Comparison of ENCODE assay signal across 9 mouse cellular contexts in genomic region chr13:67108821-67109206, GRCm38 (mm10). TPM values are rescaled to one million over a fixed set of nuclear protein-coding genes. Genes with fewer than 3 reads are reported as not detected.
A peak's percentile ranks its signal among the peaks of the same experiment; 100 is the strongest.
DNase-seq lines count a peak whose midpoint lies in the region; ATAC-seq and TF ChIP-seq lines count a peak whose summit lies in the region.
"Had no signal": no experiment of that assay in that cellular context is flagged by ENCODE, and none has a peak within 500 bp of the region (broad histone marks: within the 10 kb centered on the region; RNA-seq: fewer than 3 reads in every experiment).

No protein-coding gene starts in this region.

- TF ChIP-seq CTCF in MEL (IDR thresholded peaks at IDR 0.05 in 2 of 3, conservative IDR thresholded peaks at IDR 0.05 in 1 of 3; ENCODE audit: control insufficient read depth in 1 of 3, insufficient read depth in 1 of 3, low read depth in 2 of 3, low read length in 3 of 3, poor library complexity in 1 of 3, severe bottlenecking in 1 of 3): peak in 2 of 3 experiments; percentile 35 to 65; a peak in 4 of 6 replicates
- TF ChIP-seq CTCF in kidney, postnatal 0 days (IDR thresholded peaks at IDR 0.05; ENCODE audit: low read depth): peak; percentile 62

- peak overlapping the region; percentile 74 for H3K4me3 ChIP-seq in kidney, embryonic 15.5 days (replicated peaks)
- H3K4me3 ChIP-seq in MEL (ENCODE audit: control insufficient read depth in 1 of 2, insufficient read depth in 1 of 2, low read depth in 2 of 2, low read length in 2 of 2): peak overlapping the region; percentile 25 to 63
- peak overlapping the region; percentile 66 for H3K4me3 ChIP-seq in kidney, postnatal 0 days (replicated peaks; ENCODE audit: low read depth, low read length)
- H3K4me3 ChIP-seq in midbrain, embryonic 15.5 days: peak overlapping the region; percentile 50

- peak overlapping the region; percentile 73 for H3K4me2 ChIP-seq in kidney, embryonic 15.5 days
- H3K4me2 ChIP-seq in kidney, postnatal 0 days (ENCODE audit: low read length): peak overlapping the region; percentile 63
- H3K4me2 ChIP-seq in midbrain, embryonic 15.5 days: peak overlapping the region; percentile 79

- DNase-seq in kidney, adult 8-10 months: no peak
- no peak for DNase-seq in MEL (ENCODE audit: low read depth, low spot score)
- DNase-seq in kidney, postnatal 0 days (ENCODE audit: low spot score): no peak
- DNase-seq in cerebellum, adult 9-11 months: no peak
- DNase-seq in urinary bladder, postnatal 4 days (ENCODE audit: low spot score in 2 of 2): no peak

- no peak for TF ChIP-seq POLR2A in MEL (IDR thresholded peaks at IDR 0.05; ENCODE audit: control insufficient read depth in 1 of 2, insufficient read depth in 1 of 2, low read depth in 1 of 2, low read length in 2 of 2, poor library complexity in 1 of 2)

- H3K27ac ChIP-seq in kidney, embryonic 15.5 days: peak overlapping the region; percentile 43; the same call in 1 of the 2 replicates
- H3K27ac ChIP-seq in MEL (ENCODE audit: control insufficient read depth, low read depth, low read length): peak overlapping the region; percentile 20
- peak overlapping the region; percentile 38; the same call in 1 of the 2 replicates for H3K27ac ChIP-seq in kidney, postnatal 0 days
- H3K27ac ChIP-seq in midbrain, embryonic 15.5 days: peak overlapping the region; percentile 57

- peaks cover 16% of the 10 kb centered on the region for H3K36me3 ChIP-seq in kidney, embryonic 15.5 days
- H3K36me3 ChIP-seq in MEL (ENCODE audit: control insufficient read depth in 1 of 2, insufficient read depth in 2 of 2, low read length in 2 of 2): peaks cover 0 to 12% of the 10 kb centered on the region in 2 experiments; a peak in 2 of 4 replicates
- H3K36me3 ChIP-seq in kidney, postnatal 0 days (ENCODE audit: insufficient read depth, low read length): no peaks in the 10 kb centered on the region
- H3K36me3 ChIP-seq in midbrain, embryonic 15.5 days (replicated peaks): no peaks in the 10 kb centered on the region

- TF ChIP-seq EP300 in MEL (IDR thresholded peaks at IDR 0.05; ENCODE audit: low read depth in 1 of 2, low read length in 2 of 2): no peak

- peak; percentile 53 for ATAC-seq in kidney, embryonic 15.5 days (replicated peaks; ENCODE audit: low FRiP score)
- peak; percentile 66 for ATAC-seq in erythroblast, adult 5-6 weeks (replicated peaks; ENCODE audit: low FRiP score, poor library complexity, severe bottlenecking)
- ATAC-seq in kidney, postnatal 0 days (replicated peaks; ENCODE audit: low FRiP score, low read depth): peak; percentile 56
- ATAC-seq in midbrain, embryonic 15.5 days (replicated peaks): peak; percentile 85

- 4% methylated on average over 9 of the region's 9 CpGs for WGBS in kidney, embryonic 15.5 days
- WGBS in kidney, postnatal 0 days: 5% methylated on average over 9 of the region's 9 CpGs
- WGBS in midbrain, embryonic 15.5 days: 4% methylated on average over 9 of the region's 9 CpGs

- H3K9ac ChIP-seq in kidney, embryonic 15.5 days: no peak overlapping the region
- peak overlapping the region; percentile 60 for H3K9ac ChIP-seq in MEL (ENCODE audit: control insufficient read depth, low read depth, low read length, poor library complexity, severe bottlenecking)
- H3K9ac ChIP-seq in kidney, postnatal 0 days (ENCODE audit: low read depth, low read length): no peak overlapping the region
- H3K9ac ChIP-seq in midbrain, embryonic 15.5 days: peak overlapping the region; percentile 23; the same call in 1 of the 2 replicates

- H3K79me2 ChIP-seq in MEL (ENCODE audit: control insufficient read depth, insufficient read depth, low read length, poor library complexity): peaks cover 7% of the 10 kb centered on the region

- H3K4me1 ChIP-seq in kidney, embryonic 15.5 days: peaks cover 9% of the 10 kb centered on the region
- peaks cover 0 to 7% of the 10 kb centered on the region in 2 experiments; a peak in 2 of 4 replicates for H3K4me1 ChIP-seq in MEL (ENCODE audit: control insufficient read depth in 1 of 2, insufficient read depth in 2 of 2, low read length in 2 of 2)
- H3K4me1 ChIP-seq in kidney, postnatal 0 days (replicated peaks; ENCODE audit: insufficient read depth, low read length): peaks cover 7% of the 10 kb centered on the region
- peaks cover 9% of the 10 kb centered on the region for H3K4me1 ChIP-seq in midbrain, embryonic 15.5 days

- H3K27me3 ChIP-seq in kidney, embryonic 15.5 days: no peaks in the 10 kb centered on the region
- no peaks in the 10 kb centered on the region for H3K27me3 ChIP-seq in MEL (ENCODE audit: control insufficient read depth in 1 of 2, insufficient read depth in 2 of 2, low read length in 2 of 2)
- H3K27me3 ChIP-seq in kidney, postnatal 0 days (ENCODE audit: insufficient read depth, low read length): no peaks in the 10 kb centered on the region
- H3K27me3 ChIP-seq in midbrain, embryonic 15.5 days (replicated peaks): no peaks in the 10 kb centered on the region

- no peak for TF ChIP-seq RAD21 in MEL (IDR thresholded peaks at IDR 0.05; ENCODE audit: low read depth, low read length)

- H3K9me3 ChIP-seq in kidney, embryonic 15.5 days (replicated peaks): no peaks in the 10 kb centered on the region
- no peaks in the 10 kb centered on the region for H3K9me3 ChIP-seq in MEL (replicated peaks; ENCODE audit: insufficient read depth, low read length)
- H3K9me3 ChIP-seq in kidney, postnatal 0 days (replicated peaks; ENCODE audit: low read length): no peaks in the 10 kb centered on the region; the same call in 1 of the 2 replicates
- H3K9me3 ChIP-seq in midbrain, embryonic 15.5 days: no peaks in the 10 kb centered on the region

TF ChIP-seq in MEL, 35 proteins besides CTCF, POLR2A, EP300 and RAD21 (continues in another document):
- TF ChIP-seq SIN3A (IDR thresholded peaks at IDR 0.05; ENCODE audit: low read length) (no peak), GATA1 (IDR thresholded peaks at IDR 0.05; ENCODE audit: low read depth, low read length) (0 out of 2 replicates have a peak, but pooled peaks have one; percentile 1), MYC (IDR thresholded peaks at IDR 0.05; ENCODE audit: low read depth, low read length) (peak; percentile 54; the same call in 1 of the 2 replicates), MAZ (IDR thresholded peaks at IDR 0.05; ENCODE audit: low read depth, low read length) (no peak), NRF1 (IDR thresholded peaks at IDR 0.05; ENCODE audit: insufficient read depth, low read depth, low read length, poor library complexity, severe bottlenecking) (no peak)

RNA-seq across cellular contexts. Expression of gene Gm28557, which starts 0.4 kb away (rescaled TPM):
- polyA plus RNA-seq in kidney, embryonic 15.5 days (2015; fragmentation: Nextera tagmentation; extraction: Ambion mirVana): 3.5 and 3.7 TPM in 2 replicates
- 2.2 and 2.9 TPM in 2 replicates for total RNA-seq in MEL (2012; rRNA removed)
- polyA plus RNA-seq in MEL (2012; ENCODE audit: insufficient read depth in 1 of 2, insufficient read length in 2 of 2, low read depth in 1 of 2, low replicate concordance in 2 of 2, missing spikeins in 1 of 2): 1 to 10 TPM in 1 of 2 experiments, not detected in 1; 2.1 TPM
- 3.1 TPM in 1 of 2 replicates, not detected in the other for total RNA-seq in erythroblast, adult 5-6 weeks (2015; ENCODE audit: low replicate concordance)
- 0.98 TPM in 1 of 2 replicates, not detected in the other for total RNA-seq in erythroblast, adult 5-6 weeks (2017; ENCODE audit: low replicate concordance)
- 2.5 and 3.1 TPM in 2 replicates for polyA plus RNA-seq in kidney, postnatal 0 days (2015; fragmentation: Nextera tagmentation; extraction: Ambion mirVana)
- 0.86 and 1.0 TPM in 2 replicates for polyA plus RNA-seq in midbrain, embryonic 15.5 days (2015; fragmentation: Nextera tagmentation; extraction: Ambion mirVana)

RNA-seq across cellular contexts. Expression of gene Rslcan18, which starts 7.2 kb away (rescaled TPM):
- 0.33 and 0.42 TPM in 2 replicates for polyA plus RNA-seq in kidney, embryonic 15.5 days (2015; fragmentation: Nextera tagmentation; extraction: Ambion mirVana)
- total RNA-seq in MEL (2012; rRNA removed): 0.19 and 0.26 TPM in 2 replicates
- polyA plus RNA-seq in MEL (2012; ENCODE audit: insufficient read depth in 1 of 2, insufficient read length in 2 of 2, low read depth in 1 of 2, low replicate concordance in 2 of 2, missing spikeins in 1 of 2): under 1 TPM in 1 of 2 experiments, not detected in 1; 0.11 TPM
- 0.42 and 0.96 TPM in 2 replicates for total RNA-seq in erythroblast, adult 5-6 weeks (2015; ENCODE audit: low replicate concordance)
- 0.51 TPM in 1 of 2 replicates, not detected in the other for total RNA-seq in erythroblast, adult 5-6 weeks (2017; ENCODE audit: low replicate concordance)
- 0.05 and 0.10 TPM in 2 replicates for polyA plus RNA-seq in kidney, postnatal 0 days (2015; fragmentation: Nextera tagmentation; extraction: Ambion mirVana)
- polyA plus RNA-seq in midbrain, embryonic 15.5 days (2015; fragmentation: Nextera tagmentation; extraction: Ambion mirVana): not detected in 2 replicates
- total RNA-seq: left cerebral cortex, postnatal 10 days had no signal

RNA-seq across cellular contexts. Expression of gene Zfp708, which starts 11.0 kb away (rescaled TPM):
- polyA plus RNA-seq in kidney, embryonic 15.5 days (2015; fragmentation: Nextera tagmentation; extraction: Ambion mirVana): 5.7 and 6.5 TPM in 2 replicates
- total RNA-seq in MEL (2012; rRNA removed): 0.81 and 1.0 TPM in 2 replicates
- polyA plus RNA-seq in MEL (2012; ENCODE audit: insufficient read depth in 1 of 2, insufficient read length in 2 of 2, low read depth in 1 of 2, low replicate concordance in 2 of 2, missing spikeins in 1 of 2): under 1 TPM in 1 of 2 experiments, not detected in 1; 0.39 TPM
- not detected in 2 replicates for total RNA-seq in erythroblast, adult 5-6 weeks (2015; ENCODE audit: low replicate concordance)
- total RNA-seq in erythroblast, adult 5-6 weeks (2017; ENCODE audit: low replicate concordance): not detected in 2 replicates
- 6.0 and 6.4 TPM in 2 replicates for polyA plus RNA-seq in kidney, postnatal 0 days (2015; fragmentation: Nextera tagmentation; extraction: Ambion mirVana)
- 9.3 and 9.5 TPM in 2 replicates for polyA plus RNA-seq in midbrain, embryonic 15.5 days (2015; fragmentation: Nextera tagmentation; extraction: Ambion mirVana)

RNA-seq across cellular contexts. Expression of gene Zfp759, which starts 12.6 kb away (rescaled TPM):
- polyA plus RNA-seq in kidney, embryonic 15.5 days (2015; fragmentation: Nextera tagmentation; extraction: Ambion mirVana): 1.9 and 2.5 TPM in 2 replicates
- 1.5 and 2.3 TPM in 2 replicates for total RNA-seq in MEL (2012; rRNA removed)
- polyA plus RNA-seq in MEL (2012; ENCODE audit: insufficient read depth in 1 of 2, insufficient read length in 2 of 2, low read depth in 1 of 2, low replicate concordance in 2 of 2, missing spikeins in 1 of 2): 1 to 10 TPM in 1 of 2 experiments, not detected in 1; 1.5 TPM
- 3.8 and 6.0 TPM in 2 replicates for total RNA-seq in erythroblast, adult 5-6 weeks (2015; ENCODE audit: low replicate concordance)
- total RNA-seq in erythroblast, adult 5-6 weeks (2017; ENCODE audit: low replicate concordance): 0.68 and 1.5 TPM in 2 replicates
- 1.9 and 2.2 TPM in 2 replicates for polyA plus RNA-seq in kidney, postnatal 0 days (2015; fragmentation: Nextera tagmentation; extraction: Ambion mirVana)
- 4.6 and 5.0 TPM in 2 replicates for polyA plus RNA-seq in midbrain, embryonic 15.5 days (2015; fragmentation: Nextera tagmentation; extraction: Ambion mirVana)

RNA-seq across cellular contexts. Expression of gene Zfp712, which starts 47.8 kb away (rescaled TPM):
- polyA plus RNA-seq in kidney, embryonic 15.5 days (2015; fragmentation: Nextera tagmentation; extraction: Ambion mirVana): 3.3 and 3.4 TPM in 2 replicates
- 0.69 and 0.85 TPM in 2 replicates for total RNA-seq in MEL (2012; rRNA removed)
- polyA plus RNA-seq in MEL (2012; ENCODE audit: insufficient read depth in 1 of 2, insufficient read length in 2 of 2, low read depth in 1 of 2, low replicate concordance in 2 of 2, missing spikeins in 1 of 2): under 1 TPM in 1 of 2 experiments, not detected in 1; 0.47 TPM
- 0.42 and 3.3 TPM in 2 replicates for total RNA-seq in erythroblast, adult 5-6 weeks (2015; ENCODE audit: low replicate concordance)
- 1.0 and 2.1 TPM in 2 replicates for total RNA-seq in erythroblast, adult 5-6 weeks (2017; ENCODE audit: low replicate concordance)
- polyA plus RNA-seq in kidney, postnatal 0 days (2015; fragmentation: Nextera tagmentation; extraction: Ambion mirVana): 2.7 and 2.9 TPM in 2 replicates
- 7.3 and 8.1 TPM in 2 replicates for polyA plus RNA-seq in midbrain, embryonic 15.5 days (2015; fragmentation: Nextera tagmentation; extraction: Ambion mirVana)

Comparison
In these comparisons a context has a peak if more than half of its experiments do, and no peak if none do; other contexts are left out.
1. H3K9ac ChIP-seq: peak in MEL (single experiment) and midbrain, embryonic 15.5 days (single experiment); none in kidney, embryonic 15.5 days (single experiment) and kidney, postnatal 0 days (single experiment).
2. Peak in every context shown above with its lines, with median percentiles within 50 percentile points of each other: ATAC-seq, H3K27ac ChIP-seq, H3K4me2 ChIP-seq and H3K4me3 ChIP-seq.